Mouse (Mus musculus) thymus, adult 2 months (tissue): ENCODE results near the gene Caln1. TPM values are rescaled to one million over a fixed set of nuclear protein-coding genes. Genes with fewer than 3 reads are reported as not detected.

ENCODE experiments used
- DNase-seq: peaks from one replicate; pipeline ENCODE4 v3.0.0; 2021
- H3K27ac ChIP-seq: fragments of 200-500 bp; 2 replicates; pipeline ENCODE4 v1.5.1; 2012; ENCODE audit warnings: low read length, control low read depth; ENCODE audit not compliant: control insufficient read depth, insufficient read depth
- H3K27me3 ChIP-seq: fragments of 200-500 bp; 2 replicates; pipeline ENCODE4 v1.6.1; 2012; ENCODE audit warnings: mild to moderate bottlenecking, low read length, moderate library complexity, mixed read lengths; ENCODE audit not compliant: control insufficient read depth, insufficient read depth
- H3K36me3 ChIP-seq: fragments of 200-500 bp; 2 replicates; pipeline ENCODE4 v1.6.1; 2012; ENCODE audit warnings: mild to moderate bottlenecking, low read length, moderate library complexity; ENCODE audit not compliant: control insufficient read depth, insufficient read depth
- H3K4me1 ChIP-seq: fragments of 200-500 bp; replicated peaks from 2 replicates; pipeline ENCODE4 v1.6.1; 2012; ENCODE audit warnings: low read length; ENCODE audit not compliant: control insufficient read depth, insufficient read depth
- H3K4me3 ChIP-seq: fragments of 200-500 bp; 2 replicates; pipeline ENCODE4 v1.5.1; 2012; ENCODE audit warnings: mild to moderate bottlenecking, low read length, control low read depth, moderate library complexity; ENCODE audit not compliant: control insufficient read depth, insufficient read depth
- CTCF ChIP-seq: fragments of 200-500 bp; IDR thresholded peaks from 2 replicates; pipeline ENCODE4 v1.5.1; 2012; ENCODE audit warnings: mild to moderate bottlenecking, control low read depth, low read length, moderate library complexity, borderline replicate concordance; ENCODE audit not compliant: control insufficient read depth, poor library complexity, insufficient read depth; ENCODE audit errors: extremely low read depth
- POLR2A ChIP-seq: fragments of 200-500 bp; IDR thresholded peaks from 2 replicates; pipeline ENCODE4 v1.6.1; 2012; ENCODE audit warnings: mild to moderate bottlenecking, low read length, control low read depth, moderate library complexity; ENCODE audit not compliant: control insufficient read depth, poor library complexity, insufficient read depth; ENCODE audit errors: extremely low read depth
- WGBS: fragments of 180-500 bp; shearing (Covaris S2); methylation state at CpG from one replicate; pipeline ENCODE4 v1.1.7; 2018; 5-methylcytosine and 5-hydroxymethylcytosine counted together
- polyA plus RNA-seq: library from polyadenylated mRNA; depleted of rRNA; stranded (reverse); fragments of >200 nt; gene quantifications from 2 replicates; pipeline ENCODE4 v1.2.3, GENCODE M21; 2012; rRNA removed

Gene Caln1
- polyA plus RNA-seq, 1 experiment, result 0.01 TPM

- no peak for DNase-seq
- Histone ChIP-seq H3K27me3 (no peaks in the 10 kb centered on the region), H3K4me3 (no peak overlapping the region), H3K36me3 (no peaks in the 10 kb centered on the region), H3K4me1 (no peaks in the 10 kb centered on the region), H3K27ac (no peak overlapping the region)
- WGBS, result 81% methylated on average over 3 of the region's 3 CpGs
- TF ChIP-seq CTCF (no peak), POLR2A (no peak)
These were observed 506.1 kb downstream of the Caln1 start for GRCm38 (mm10) chr5:130875391-130875790.

GRCm38 (mm10) chr5:130880331-130880730 is 511.1 kb downstream of the Caln1 start:
- H3K27me3 ChIP-seq, result no peaks in the 10 kb centered on the region
- whole genome bisulfite sequencing, result 92% methylated on average over 5 of the region's 5 CpGs
- no peaks in the 10 kb centered on the region for H3K36me3 ChIP-seq
- H3K27ac ChIP-seq, result no peak overlapping the region
- no peak for TF ChIP-seq CTCF
- TF ChIP-seq POLR2A, result no peak
- DNase-seq, result no peak
- no peak overlapping the region for H3K4me3 ChIP-seq
- no peaks in the 10 kb centered on the region for H3K4me1 ChIP-seq

GRCm38 (mm10) chr5:130891735-130892134 is 522.5 kb downstream of the Caln1 start:
- WGBS, result 82% methylated on average over 5 of the region's 5 CpGs
- TF ChIP-seq POLR2A, result no peak
- no peak for TF ChIP-seq CTCF

GRCm38 (mm10) chr5:130895991-130896390 is 526.7 kb downstream of the Caln1 start:
- WGBS, result 95% methylated on average over 3 of the region's 3 CpGs
- H3K36me3 ChIP-seq, result no peaks in the 10 kb centered on the region
- TF ChIP-seq CTCF, result no peak
- TF ChIP-seq POLR2A, result no peak

More at GRCm38 (mm10) chr5:130891735-130892134, 522.5 kb downstream of the Caln1 start:
- no peaks in the 10 kb centered on the region for H3K4me1 ChIP-seq
- H3K27ac ChIP-seq, result no peak overlapping the region
- no peaks in the 10 kb centered on the region for H3K27me3 ChIP-seq
- DNase-seq, result no peak
- H3K4me3 ChIP-seq, result no peak overlapping the region
- H3K36me3 ChIP-seq, result no peaks in the 10 kb centered on the region

More at GRCm38 (mm10) chr5:130895991-130896390, 526.7 kb downstream of the Caln1 start:
- Histone ChIP-seq H3K27ac (no peak overlapping the region), H3K4me3 (no peak overlapping the region), H3K27me3 (no peaks in the 10 kb centered on the region), H3K4me1 (no peaks in the 10 kb centered on the region)
- no peak for DNase-seq

Other genes with a start within 250 kb of the Caln1 start
- 6.9 and 7.9 TPM in 2 replicates for gene Kctd7, start 224.6 kb upstream of the Caln1 start, polyA plus RNA-seq
- 19.7 and 21.0 TPM in 2 replicates for gene Rabgef1, start 197.7 kb upstream of the Caln1 start, polyA plus RNA-seq
- gene Tmem248, start 152.4 kb upstream of the Caln1 start, polyA plus RNA-seq, result 31.8 and 44.4 TPM in 2 replicates
- gene Sbds, start 113.9 kb upstream of the Caln1 start, polyA plus RNA-seq, result 24.4 and 24.8 TPM in 2 replicates
- 15.4 and 15.6 TPM in 2 replicates for gene Tyw1, start 113.8 kb upstream of the Caln1 start, polyA plus RNA-seq
- not detected in 2 replicates for gene A330070K13Rik, start 15.2 kb downstream of the Caln1 start, polyA plus RNA-seq